Mouse (Mus musculus) liver, embryonic 12.5 days (tissue): Measurements from ENCODE around the gene Uggt1. TPM values are rescaled to one million over a fixed set of nuclear protein-coding genes. Genes with fewer than 3 reads are reported as not detected.

Experiments
- ATAC-seq: fragments of 200-750 bp; cut with Nextera tagmentation; 2 replicates; pipeline ENCODE4 v1.8.0; 2017; ENCODE audit warnings: moderate number of reproducible peaks, mild to moderate bottlenecking, moderate library complexity
- H3K27ac ChIP-seq: fragments of 300-500 bp; sonication (generic); 2 replicates; pipeline ENCODE4 v1.5.1; 2016; ENCODE audit warnings: mild to moderate bottlenecking
- H3K27me3 ChIP-seq: fragments of 300-500 bp; sonication (generic); replicated peaks from 2 replicates; pipeline ENCODE4 v1.6.1; 2016; ENCODE audit warnings: mild to moderate bottlenecking, moderate library complexity
- H3K36me3 ChIP-seq: fragments of 300-500 bp; sonication (generic); 2 replicates; pipeline ENCODE4 v1.6.1; 2016; ENCODE audit warnings: mild to moderate bottlenecking, moderate library complexity
- H3K4me1 ChIP-seq: fragments of 300-500 bp; sonication (generic); 2 replicates; pipeline ENCODE4 v1.6.1; 2016
- H3K4me2 ChIP-seq: fragments of 300-500 bp; sonication (generic); 2 replicates; pipeline ENCODE4 v1.6.1; 2016; ENCODE audit warnings: mild to moderate bottlenecking, moderate library complexity
- H3K4me3 ChIP-seq: fragments of 300-500 bp; sonication (generic); 2 replicates; pipeline ENCODE4 v1.5.1; 2016; ENCODE audit warnings: mild to moderate bottlenecking, moderate library complexity
- H3K9ac ChIP-seq: fragments of 300-500 bp; sonication (generic); 2 replicates; pipeline ENCODE4 v1.6.1; 2016; ENCODE audit warnings: mild to moderate bottlenecking, moderate library complexity
- H3K9me3 ChIP-seq: fragments of 300-500 bp; sonication (generic); replicated peaks from 2 replicates; pipeline ENCODE4 v1.6.1; 2016; ENCODE audit warnings: mild to moderate bottlenecking, moderate library complexity
- WGBS: fragments of 180-500 bp; shearing (Covaris S2); methylation state at CpG from one replicate; pipeline ENCODE4 v1.1.7; 2016; ENCODE audit not compliant: insufficient replicate concordance; 5-methylcytosine and 5-hydroxymethylcytosine counted together
- polyA plus RNA-seq: library from polyadenylated mRNA; unstranded; fragments of >200 nt; fragmentation: Nextera tagmentation; extraction: Ambion mirVana; gene quantifications from 2 replicates; pipeline ENCODE4 v1.2.1, GENCODE M21; 2016

Gene Uggt1
- 28.5 and 29.0 TPM in 2 replicates for polyA plus RNA-seq

- Histone ChIP-seq H3K27me3 (no peaks in the 10 kb centered on the region; the same call in 1 of the 2 replicates), H3K27ac (peak within 1 kb of the TSS; percentile 89), H3K4me2 (peak within 1 kb of the TSS; percentile 88), H3K9ac (peak within 1 kb of the TSS; percentile 90), H3K4me3 (peak within 1 kb of the TSS; percentile 96), H3K4me1 (peaks cover 37% of the 10 kb centered on the region), H3K36me3 (no peaks in the 10 kb centered on the region), H3K9me3 (no peaks in the 10 kb centered on the region)
- ATAC-seq = peak; percentile 97
- 2% methylated on average over 49 of the region's 49 CpGs for WGBS
Measured at GRCm38 (mm10) chr1:36244058-36244827, at the start of gene Uggt1. Gene Uggt1 (minus strand): TSS chr1:36244720.

- WGBS = 75% methylated on average over 8 of the region's 8 CpGs
Measured at GRCm38 (mm10) chr1:36293470-36293869, 49.0 kb upstream of the Uggt1 start.

GRCm38 (mm10) chr1:36281849-36282248 is 37.3 kb upstream of the Uggt1 start:
- H3K9ac ChIP-seq = no peak overlapping the region
- no peaks in the 10 kb centered on the region for H3K4me1 ChIP-seq
- no peaks in the 10 kb centered on the region for H3K36me3 ChIP-seq
- no peak for ATAC-seq
- H3K9me3 ChIP-seq = no peaks in the 10 kb centered on the region
- H3K27me3 ChIP-seq = no peaks in the 10 kb centered on the region
- H3K4me3 ChIP-seq = no peak overlapping the region
- 73% methylated on average over 6 of the region's 6 CpGs for WGBS
- H3K27ac ChIP-seq = no peak overlapping the region
- H3K4me2 ChIP-seq = no peak overlapping the region

More at GRCm38 (mm10) chr1:36293470-36293869, 49.0 kb upstream of the Uggt1 start:
- ATAC-seq = no peak
- H3K27ac ChIP-seq = no peak overlapping the region
- peaks cover 43% of the 10 kb centered on the region for H3K27me3 ChIP-seq
- no peaks in the 10 kb centered on the region for H3K9me3 ChIP-seq
- no peak overlapping the region for H3K4me2 ChIP-seq
- no peak overlapping the region for H3K4me3 ChIP-seq
- no peak overlapping the region for H3K9ac ChIP-seq
- no peaks in the 10 kb centered on the region for H3K4me1 ChIP-seq
- H3K36me3 ChIP-seq = no peaks in the 10 kb centered on the region

GRCm38 (mm10) chr1:36280938-36281337 is 36.4 kb upstream of the Uggt1 start:
- H3K27ac ChIP-seq = no peak overlapping the region
- ATAC-seq = no peak
- H3K27me3 ChIP-seq = no peaks in the 10 kb centered on the region
- H3K4me2 ChIP-seq = no peak overlapping the region
- H3K36me3 ChIP-seq = no peaks in the 10 kb centered on the region
- H3K9me3 ChIP-seq = no peaks in the 10 kb centered on the region
- H3K4me3 ChIP-seq = no peak overlapping the region
- H3K9ac ChIP-seq = no peak overlapping the region
- WGBS = 70% methylated on average over 3 of the region's 3 CpGs
- H3K4me1 ChIP-seq = peaks cover 6% of the 10 kb centered on the region

- ATAC-seq = no peak
- no peak overlapping the region for H3K9ac ChIP-seq
- WGBS = 14% methylated on average over 3 of the region's 3 CpGs
Measured at GRCm38 (mm10) chr1:36279202-36279601, 34.7 kb upstream of the Uggt1 start.

GRCm38 (mm10) chr1:36277267-36278060 is 32.9 kb upstream of the Uggt1 start:
- 0 out of 2 replicates have a peak, but pooled peaks have one; percentile 24 for ATAC-seq
- H3K4me1 ChIP-seq = peaks cover 40% of the 10 kb centered on the region
- no peak overlapping the region for H3K4me2 ChIP-seq
- no peaks in the 10 kb centered on the region for H3K27me3 ChIP-seq
- no peak overlapping the region for H3K4me3 ChIP-seq
- no peaks in the 10 kb centered on the region for H3K9me3 ChIP-seq
- whole genome bisulfite sequencing = 21% methylated on average over 7 of the region's 7 CpGs
- no peak overlapping the region for H3K9ac ChIP-seq
- no peaks in the 10 kb centered on the region for H3K36me3 ChIP-seq
- H3K27ac ChIP-seq = no peak overlapping the region

More at GRCm38 (mm10) chr1:36279202-36279601, 34.7 kb upstream of the Uggt1 start:
- H3K36me3 ChIP-seq = no peaks in the 10 kb centered on the region
- no peak overlapping the region for H3K27ac ChIP-seq
- peaks cover 24% of the 10 kb centered on the region for H3K4me1 ChIP-seq
- no peaks in the 10 kb centered on the region for H3K27me3 ChIP-seq
- H3K9me3 ChIP-seq = no peaks in the 10 kb centered on the region
- no peak overlapping the region for H3K4me2 ChIP-seq
- no peak overlapping the region for H3K4me3 ChIP-seq

- 43% methylated on average over 13 of the region's 13 CpGs for WGBS
- H3K4me1 ChIP-seq = peaks cover 56% of the 10 kb centered on the region
- H3K27me3 ChIP-seq = 0 out of 2 replicates have a peak, but pooled peaks cover 5% of the 10 kb centered on the region
Measured at GRCm38 (mm10) chr1:36275635-36276389, 31.3 kb upstream of the Uggt1 start.

GRCm38 (mm10) chr1:36274455-36274854 is 29.9 kb upstream of the Uggt1 start, which contains the start of gene Neurl3:
Gene Neurl3 (minus strand): TSS chr1:36274679.
- Histone ChIP-seq H3K4me1 (peaks cover 66% of the 10 kb centered on the region), H3K36me3 (no peaks in the 10 kb centered on the region), H3K4me3 (peak within 1 kb of the TSS; percentile 21; the same call in 1 of the 2 replicates), H3K27me3 (peaks cover 10% of the 10 kb centered on the region), H3K9ac (no peak within 1 kb of the TSS), H3K27ac (peak within 1 kb of the TSS; percentile 49; the same call in 1 of the 2 replicates), H3K9me3 (no peaks in the 10 kb centered on the region), H3K4me2 (peak within 1 kb of the TSS; percentile 55)
- no peak for ATAC-seq
- 62% methylated on average over 5 of the region's 5 CpGs for WGBS

More at GRCm38 (mm10) chr1:36275635-36276389, 31.3 kb upstream of the Uggt1 start:
- Histone ChIP-seq H3K4me2 (no peak overlapping the region), H3K27ac (no peak overlapping the region), H3K9ac (no peak overlapping the region), H3K9me3 (no peaks in the 10 kb centered on the region), H3K36me3 (no peaks in the 10 kb centered on the region), H3K4me3 (no peak overlapping the region)
- 0 out of 2 replicates have a peak, but pooled peaks have one; percentile 19 for ATAC-seq

GRCm38 (mm10) chr1:36273288-36273687 is 28.8 kb upstream of the Uggt1 start:
- ATAC-seq = peak; percentile 49
- peaks cover 14% of the 10 kb centered on the region for H3K27me3 ChIP-seq
- no peak overlapping the region for H3K9ac ChIP-seq
- 4% methylated on average over 9 of the region's 9 CpGs for WGBS
- H3K36me3 ChIP-seq = no peaks in the 10 kb centered on the region
- no peaks in the 10 kb centered on the region for H3K9me3 ChIP-seq
- peaks cover 70% of the 10 kb centered on the region for H3K4me1 ChIP-seq
- peak overlapping the region; percentile 55 for H3K4me2 ChIP-seq
- peak overlapping the region; percentile 21 for H3K4me3 ChIP-seq
- H3K27ac ChIP-seq = peak overlapping the region; percentile 49

GRCm38 (mm10) chr1:36272546-36272945 is 28.0 kb upstream of the Uggt1 start:
- Histone ChIP-seq H3K27me3 (peaks cover 14% of the 10 kb centered on the region), H3K4me3 (no peak overlapping the region), H3K4me2 (peak overlapping the region; percentile 55), H3K4me1 (peaks cover 70% of the 10 kb centered on the region), H3K27ac (no peak overlapping the region), H3K36me3 (no peaks in the 10 kb centered on the region), H3K9ac (no peak overlapping the region), H3K9me3 (no peaks in the 10 kb centered on the region)
- 31% methylated on average over 5 of the region's 5 CpGs for WGBS
- ATAC-seq = no peak; the same call in 1 of the 2 replicates

GRCm38 (mm10) chr1:36271516-36272230 is 27.2 kb upstream of the Uggt1 start:
- Histone ChIP-seq H3K4me1 (peaks cover 70% of the 10 kb centered on the region), H3K4me2 (peak overlapping the region; percentile 55), H3K4me3 (no peak overlapping the region), H3K36me3 (no peaks in the 10 kb centered on the region), H3K27me3 (peaks cover 14% of the 10 kb centered on the region), H3K9me3 (no peaks in the 10 kb centered on the region), H3K27ac (peak overlapping the region; percentile 49; the same call in 1 of the 2 replicates), H3K9ac (no peak overlapping the region)
- ATAC-seq = no peak
- 27% methylated on average over 8 of the region's 8 CpGs for WGBS
